Mouse (Mus musculus): ENCODE data around the gene Mmp2. TPM values are rescaled to one million over a fixed set of nuclear protein-coding genes. Genes with fewer than 3 reads are reported as not detected.

The Mmp2 gene
- total and polyA plus RNA-seq, 3 experiments = not detected

DNA sequence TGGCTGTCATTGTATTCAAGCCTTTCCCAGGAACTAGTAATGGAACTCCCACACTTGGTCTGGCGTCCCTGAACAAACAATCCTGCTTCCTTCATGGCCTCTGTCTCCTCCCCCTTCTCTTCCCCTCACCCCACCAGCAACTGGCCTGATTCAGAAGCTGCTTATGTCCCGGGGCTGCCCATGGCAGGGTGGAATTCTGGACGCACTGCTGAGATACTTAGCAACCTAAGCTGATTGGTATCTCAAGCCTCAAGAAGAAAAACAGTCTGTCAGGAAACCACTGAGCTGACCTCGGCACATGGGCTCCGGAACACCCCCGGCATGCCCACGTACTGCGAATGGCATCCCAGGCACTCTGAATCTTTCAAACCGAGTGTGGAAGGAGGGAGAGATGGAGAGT lies 20.2 kb downstream of the Mmp2 start:
- Histone ChIP-seq H3K4me1 (ENCODE audit: control insufficient read depth in 1 of 2, insufficient read depth in 2 of 2) (no peaks in the 10 kb centered on the region), H3K9me3 (replicated peaks; ENCODE audit: low read length) (peaks cover 85% of the 10 kb centered on the region), H3K79me2 (replicated peaks; ENCODE audit: control insufficient read depth, extremely low read depth, insufficient read depth, poor library complexity, severe bottlenecking) (no peaks in the 10 kb centered on the region), H3K27me3 (replicated peaks) (no peaks in the 10 kb centered on the region), H3K27ac (ENCODE audit: insufficient read depth, low read depth) (no peak overlapping the region), H3K4me2 (ENCODE audit: insufficient read depth, low read depth, poor library complexity, severe bottlenecking) (no peak overlapping the region), H3K4me3 (replicated peaks in 1 of 3; ENCODE audit: low read depth in 2 of 3, low read length in 2 of 3, poor library complexity in 1 of 3) (no peak overlapping the region), H3K9ac (ENCODE audit: insufficient read depth, low read depth) (no peak overlapping the region), H3K36me3 (replicated peaks in 1 of 2; ENCODE audit: control insufficient read depth in 1 of 2, insufficient read depth in 1 of 2, low read length in 1 of 2) (no peaks in the 10 kb centered on the region)
- in situ Hi-C loops (cut with MboI; ENCODE audit: low pct_ligation_motif_present, low pct_unique_long_range_greater_than_20kb, low sequenced_read_pairs) (no loop called here), dilution Hi-C loops (cut with MboI; ENCODE audit: extremely low pct_ligation_motif_present, extremely low pct_unique_long_range_greater_than_20kb, low sequenced_read_pairs) (no loop called here)
- DNase-seq (ENCODE audit: extremely low read depth) = no peak
- TF ChIP-seq RAD21 (IDR thresholded peaks at IDR 0.05; ENCODE audit: low read depth, low read length) = no peak
- no peak for TF ChIP-seq SIN3A (IDR thresholded peaks at IDR 0.05; ENCODE audit: low read length)
- TF ChIP-seq CHD2 (IDR thresholded peaks at IDR 0.05; ENCODE audit: low read length) = no peak
- no peak for TF ChIP-seq KAT2A (IDR thresholded peaks at IDR 0.05; ENCODE audit: insufficient replicate concordance, low read length)
- TF ChIP-seq MAFK (IDR thresholded peaks at IDR 0.05; ENCODE audit: insufficient replicate concordance, low read length) = no peak
- no peak for TF ChIP-seq MAX (IDR thresholded peaks at IDR 0.05; ENCODE audit: low read length)
- TF ChIP-seq NELFE (IDR thresholded peaks at IDR 0.05; ENCODE audit: low read depth, low read length) = no peak
- no peak for TF ChIP-seq CHD1 (IDR thresholded peaks at IDR 0.05; ENCODE audit: low read depth, low read length)
- no peak for TF ChIP-seq UBTF (IDR thresholded peaks at IDR 0.05; ENCODE audit: low read depth, low read length)
- TF ChIP-seq ZC3H11A (IDR thresholded peaks at IDR 0.05; ENCODE audit: low read depth, low read length) = no peak
- TF ChIP-seq IRF4 (IDR thresholded peaks at IDR 0.05; ENCODE audit: low read depth, low read length) = no peak
- no peak for TF ChIP-seq E2F4 (IDR thresholded peaks at IDR 0.05; ENCODE audit: insufficient replicate concordance, low read depth, low read length)
- TF ChIP-seq RCOR1 (conservative IDR thresholded peaks at IDR 0.05; ENCODE audit: low read depth, low read length) = no peak

DNA sequence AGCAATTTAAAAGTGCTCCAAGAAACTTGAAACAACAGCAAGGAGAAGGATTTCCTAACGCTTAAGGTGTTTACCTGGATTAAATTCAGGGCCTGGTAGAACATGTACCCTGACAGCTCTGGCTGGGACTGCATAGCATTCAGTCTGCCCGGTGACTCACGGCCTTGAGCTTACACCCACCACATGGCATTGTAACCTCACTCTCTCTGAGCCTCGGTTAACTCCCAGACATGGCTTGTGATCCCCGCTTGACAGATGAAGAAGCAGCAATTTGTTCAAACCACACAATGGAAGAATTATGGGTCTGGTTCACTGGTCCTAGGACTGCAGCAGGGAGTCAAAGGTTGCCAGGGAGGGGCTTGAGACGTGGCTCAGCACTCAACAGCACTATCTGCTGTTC lies 22.2 kb downstream of the Mmp2 start:
- dilution Hi-C loops (cut with MboI; ENCODE audit: extremely low pct_ligation_motif_present, extremely low pct_unique_long_range_greater_than_20kb, low sequenced_read_pairs) (no loop called here), in situ Hi-C loops (cut with MboI; ENCODE audit: low pct_ligation_motif_present, low pct_unique_long_range_greater_than_20kb, low sequenced_read_pairs) (no loop called here)
- Histone ChIP-seq H3K4me2 (ENCODE audit: insufficient read depth, low read depth, poor library complexity, severe bottlenecking) (no peak overlapping the region), H3K27ac (ENCODE audit: insufficient read depth, low read depth) (no peak overlapping the region), H3K4me3 (replicated peaks in 1 of 3; ENCODE audit: low read depth in 2 of 3, low read length in 2 of 3, poor library complexity in 1 of 3) (no peak overlapping the region), H3K27me3 (replicated peaks) (no peaks in the 10 kb centered on the region), H3K9ac (ENCODE audit: insufficient read depth, low read depth) (no peak overlapping the region), H3K36me3 (replicated peaks in 1 of 2; ENCODE audit: control insufficient read depth in 1 of 2, insufficient read depth in 1 of 2, low read length in 1 of 2) (no peaks in the 10 kb centered on the region), H3K4me1 (ENCODE audit: control insufficient read depth in 1 of 2, insufficient read depth in 2 of 2) (no peaks in the 10 kb centered on the region), H3K79me2 (replicated peaks; ENCODE audit: control insufficient read depth, extremely low read depth, insufficient read depth, poor library complexity, severe bottlenecking) (no peaks in the 10 kb centered on the region), H3K9me3 (replicated peaks; ENCODE audit: low read length) (peaks cover 90% of the 10 kb centered on the region)
- TF ChIP-seq JUN (IDR thresholded peaks at IDR 0.05; ENCODE audit: insufficient read depth, low read depth, low read length) = no peak
- DNase-seq (ENCODE audit: extremely low read depth) = no peak

DNA sequence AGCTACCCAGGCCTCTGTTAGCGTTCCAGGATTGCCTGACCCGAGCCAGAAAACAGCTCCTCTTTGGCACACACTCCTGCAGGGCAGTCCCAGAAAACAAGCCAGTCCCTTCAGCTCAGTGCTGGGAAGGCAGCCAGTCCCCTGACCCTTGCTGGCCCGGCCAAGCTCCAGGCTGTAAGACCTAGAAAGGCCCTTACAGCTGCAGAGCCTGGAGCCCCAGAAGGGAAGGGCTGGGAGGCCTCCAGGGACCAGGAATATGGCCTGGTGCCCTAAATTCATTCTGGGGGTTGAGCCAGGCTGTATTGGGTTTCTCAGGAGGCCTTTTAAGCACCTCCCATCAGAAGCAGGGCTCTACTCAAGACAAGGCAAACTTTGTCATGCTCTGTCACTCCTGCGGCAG lies 23.1 kb downstream of the Mmp2 start:
- H3K4me1 ChIP-seq (ENCODE audit: control insufficient read depth in 1 of 2, insufficient read depth in 2 of 2) = no peaks in the 10 kb centered on the region
- H3K27me3 ChIP-seq (replicated peaks) = no peaks in the 10 kb centered on the region
- H3K9ac ChIP-seq (ENCODE audit: insufficient read depth, low read depth) = no peak overlapping the region
- peaks cover 94% of the 10 kb centered on the region for H3K9me3 ChIP-seq (replicated peaks; ENCODE audit: low read length)
- H3K36me3 ChIP-seq (replicated peaks in 1 of 2; ENCODE audit: control insufficient read depth in 1 of 2, insufficient read depth in 1 of 2, low read length in 1 of 2) = no peaks in the 10 kb centered on the region
- no peak overlapping the region for H3K4me2 ChIP-seq (ENCODE audit: insufficient read depth, low read depth, poor library complexity, severe bottlenecking)
- TF ChIP-seq MXI1 (IDR thresholded peaks at IDR 0.05; ENCODE audit: low read depth, low read length) = no peak
- no peak for TF ChIP-seq MEF2A (IDR thresholded peaks at IDR 0.05; ENCODE audit: borderline replicate concordance, low read depth, low read length)
- no peak for TF ChIP-seq TCF12 (IDR thresholded peaks at IDR 0.05; ENCODE audit: low read depth, low read length)
- no peak for TF ChIP-seq RCOR1 (conservative IDR thresholded peaks at IDR 0.05; ENCODE audit: low read depth, low read length)
- TF ChIP-seq ZKSCAN1 (IDR thresholded peaks at IDR 0.05; ENCODE audit: borderline replicate concordance, low read depth, low read length) = no peak
- no peak for TF ChIP-seq ZMIZ1 (IDR thresholded peaks at IDR 0.05; ENCODE audit: low read depth, low read length)
- TF ChIP-seq IRF4 (IDR thresholded peaks at IDR 0.05; ENCODE audit: low read depth, low read length) = no peak
- TF ChIP-seq KAT2A (IDR thresholded peaks at IDR 0.05; ENCODE audit: insufficient replicate concordance, low read length) = no peak
- no peak for TF ChIP-seq ETS1 (conservative IDR thresholded peaks at IDR 0.05; ENCODE audit: low read depth, low read length)
- TF ChIP-seq CHD1 (IDR thresholded peaks at IDR 0.05; ENCODE audit: low read depth, low read length) = no peak
- no peak for TF ChIP-seq USF2 (conservative IDR thresholded peaks at IDR 0.05; ENCODE audit: low read depth, low read length)
- no peak for TF ChIP-seq MYC (IDR thresholded peaks at IDR 0.05; ENCODE audit: low read depth, low read length)
- in situ Hi-C loops (cut with MboI; ENCODE audit: low pct_ligation_motif_present, low pct_unique_long_range_greater_than_20kb, low sequenced_read_pairs) (no loop called here), dilution Hi-C loops (cut with MboI; ENCODE audit: extremely low pct_ligation_motif_present, extremely low pct_unique_long_range_greater_than_20kb, low sequenced_read_pairs) (no loop called here)
- no peak overlapping the region for H3K4me3 ChIP-seq (replicated peaks in 1 of 3; ENCODE audit: low read depth in 2 of 3, low read length in 2 of 3, poor library complexity in 1 of 3)
- H3K27ac ChIP-seq (ENCODE audit: insufficient read depth, low read depth) = no peak overlapping the region
- no peak for DNase-seq (ENCODE audit: extremely low read depth)
- H3K79me2 ChIP-seq (replicated peaks; ENCODE audit: control insufficient read depth, extremely low read depth, insufficient read depth, poor library complexity, severe bottlenecking) = no peaks in the 10 kb centered on the region

Data from CH12.LX (cell line).